Mouse (Mus musculus) olfactory bulb, adult 2 months (tissue): ENCODE results near the gene Lbhd2. TPM values are rescaled to one million over a fixed set of nuclear protein-coding genes. Genes with fewer than 3 reads are reported as not detected.

Experiments used
- H3K27ac ChIP-seq: fragments of 200-500 bp; 2 replicates; pipeline ENCODE4 v1.5.1; 2012; ENCODE audit warnings: low read depth, low read length; ENCODE audit not compliant: insufficient read depth
- H3K4me1 ChIP-seq: fragments of 200-500 bp; 2 replicates; pipeline ENCODE4 v1.6.1; 2012; ENCODE audit warnings: low read length; ENCODE audit not compliant: control insufficient read depth, insufficient read depth
- H3K4me3 ChIP-seq: fragments of 200-500 bp; 2 replicates; pipeline ENCODE4 v1.5.1; 2012; ENCODE audit warnings: mild to moderate bottlenecking, low read depth, low read length, moderate library complexity; ENCODE audit not compliant: insufficient read depth
- CTCF ChIP-seq: fragments of 200-500 bp; IDR thresholded peaks from 2 replicates; pipeline ENCODE4 v1.5.1; 2012; ENCODE audit warnings: low read depth, mild to moderate bottlenecking, low read length, moderate library complexity; ENCODE audit not compliant: insufficient read depth
- POLR2A ChIP-seq: fragments of 200-500 bp; IDR thresholded peaks from 2 replicates; pipeline ENCODE4 v1.6.1; 2012; ENCODE audit warnings: mild to moderate bottlenecking, low read depth, low read length, moderate library complexity; ENCODE audit not compliant: insufficient read depth
- WGBS: fragments of 180-500 bp; shearing (Covaris S2); methylation state at CpG from one replicate; pipeline ENCODE4 v1.1.7; 2018; 5-methylcytosine and 5-hydroxymethylcytosine counted together
- polyA plus RNA-seq: library from polyadenylated mRNA; stranded (reverse); fragments of >200 nt; gene quantifications from 2 replicates; pipeline ENCODE4 v1.2.4, GENCODE M21; 2012; ENCODE audit warnings: low replicate concordance; ENCODE audit not compliant: missing spikeins, insufficient read depth, insufficient read length

Lbhd2 gene
- polyA plus RNA-seq, 1 experiment, result not detected

DNA sequence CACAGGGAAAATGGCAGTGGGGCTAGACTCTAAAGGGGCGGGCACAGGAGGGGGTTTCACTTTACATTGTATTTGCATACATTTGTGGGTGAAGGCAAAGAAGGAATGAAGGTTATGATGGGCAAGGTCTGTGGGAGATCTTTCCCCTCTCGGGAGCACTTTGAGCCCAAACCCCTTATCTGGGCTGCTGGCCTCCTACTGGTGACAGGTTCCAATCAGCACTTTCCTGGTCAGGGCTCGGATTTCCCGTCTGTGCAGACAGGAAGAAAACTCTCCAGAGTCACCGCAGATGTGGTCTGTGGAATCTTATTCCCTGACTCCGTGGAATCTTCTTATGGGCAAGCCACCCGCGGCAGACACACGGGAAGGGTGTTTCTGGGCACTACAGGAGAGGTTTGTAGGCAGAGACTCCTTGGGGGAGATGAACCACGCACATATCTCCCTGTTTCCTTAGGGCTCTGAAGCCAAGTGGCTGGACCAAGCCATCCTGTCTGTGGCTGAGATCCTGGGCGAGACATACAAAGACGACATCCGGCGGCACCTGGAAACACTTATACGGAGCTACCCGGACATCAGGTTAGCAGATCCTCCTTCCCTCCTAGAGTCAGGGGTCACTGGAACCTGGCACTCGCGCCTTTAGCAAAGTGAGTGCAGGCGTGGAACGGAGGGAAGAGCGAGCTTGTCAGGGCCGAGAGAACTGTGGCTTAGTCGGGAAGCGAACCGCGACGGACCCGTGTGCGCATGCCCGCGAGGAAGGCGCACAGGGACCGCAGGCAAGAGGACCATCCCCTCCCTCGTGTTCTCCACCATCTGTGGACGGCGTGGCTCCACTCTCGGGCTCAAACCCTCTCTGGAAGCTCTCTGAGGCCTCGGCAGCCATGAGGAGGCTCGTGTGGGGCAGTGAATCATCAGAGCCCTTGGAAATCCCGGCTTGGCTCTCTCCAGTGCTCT, 22.6 kb downstream of the Lbhd2 start:
- Histone ChIP-seq H3K4me3 (peak overlapping the region; percentile 44), H3K27ac (no peak overlapping the region), H3K4me1 (peaks cover 40% of the 10 kb centered on the region)
- WGBS, result 5% methylated on average over 40 of the region's 40 CpGs
- no peak for TF ChIP-seq CTCF

DNA sequence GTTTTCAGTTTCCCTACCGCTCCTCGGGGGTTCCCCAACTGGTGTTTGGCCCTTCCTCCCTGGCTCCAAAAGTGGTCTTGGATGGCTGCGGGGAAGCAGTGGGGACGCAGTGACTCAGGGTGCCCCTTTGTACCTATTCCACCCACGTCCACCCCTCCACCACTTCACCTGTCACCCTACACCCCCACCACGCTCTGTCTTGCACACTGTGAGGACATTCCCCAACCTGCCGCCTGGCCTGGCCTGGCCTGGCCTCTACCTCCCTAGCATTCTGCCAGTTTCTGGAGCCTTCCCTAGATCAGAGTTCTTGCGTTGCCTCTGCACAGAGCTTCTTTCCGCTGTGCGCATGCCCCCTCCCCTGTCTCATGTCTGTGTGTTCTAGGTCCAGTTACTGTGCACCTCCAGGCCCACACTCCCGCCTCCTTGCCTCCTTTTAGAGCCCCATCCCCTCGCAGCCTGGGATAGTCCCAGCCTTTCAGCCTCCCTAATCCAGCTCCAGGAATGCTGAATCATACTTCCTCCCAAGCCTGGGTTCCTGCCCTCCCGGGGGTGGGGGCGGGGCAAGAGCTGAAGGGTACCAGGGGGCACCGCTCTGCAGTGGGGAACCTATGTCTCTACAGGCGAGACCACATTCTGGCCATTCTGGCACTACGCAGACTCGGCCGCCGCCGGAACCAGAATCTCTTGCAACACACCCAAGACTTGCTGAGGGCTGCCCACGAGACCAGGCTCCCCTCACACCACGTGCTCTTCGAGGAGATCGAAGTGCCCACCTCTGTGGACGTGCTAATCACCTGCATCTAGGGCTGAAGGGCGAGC, 23.6 kb downstream of the Lbhd2 start:
- H3K27ac ChIP-seq, result no peak overlapping the region; the same call in 1 of the 2 replicates
- no peak for TF ChIP-seq CTCF
- no peak for TF ChIP-seq POLR2A
- H3K4me1 ChIP-seq, result peaks cover 40% of the 10 kb centered on the region
- H3K4me3 ChIP-seq, result no peak overlapping the region
- WGBS, result 37% methylated on average over 27 of the region's 27 CpGs

DNA sequence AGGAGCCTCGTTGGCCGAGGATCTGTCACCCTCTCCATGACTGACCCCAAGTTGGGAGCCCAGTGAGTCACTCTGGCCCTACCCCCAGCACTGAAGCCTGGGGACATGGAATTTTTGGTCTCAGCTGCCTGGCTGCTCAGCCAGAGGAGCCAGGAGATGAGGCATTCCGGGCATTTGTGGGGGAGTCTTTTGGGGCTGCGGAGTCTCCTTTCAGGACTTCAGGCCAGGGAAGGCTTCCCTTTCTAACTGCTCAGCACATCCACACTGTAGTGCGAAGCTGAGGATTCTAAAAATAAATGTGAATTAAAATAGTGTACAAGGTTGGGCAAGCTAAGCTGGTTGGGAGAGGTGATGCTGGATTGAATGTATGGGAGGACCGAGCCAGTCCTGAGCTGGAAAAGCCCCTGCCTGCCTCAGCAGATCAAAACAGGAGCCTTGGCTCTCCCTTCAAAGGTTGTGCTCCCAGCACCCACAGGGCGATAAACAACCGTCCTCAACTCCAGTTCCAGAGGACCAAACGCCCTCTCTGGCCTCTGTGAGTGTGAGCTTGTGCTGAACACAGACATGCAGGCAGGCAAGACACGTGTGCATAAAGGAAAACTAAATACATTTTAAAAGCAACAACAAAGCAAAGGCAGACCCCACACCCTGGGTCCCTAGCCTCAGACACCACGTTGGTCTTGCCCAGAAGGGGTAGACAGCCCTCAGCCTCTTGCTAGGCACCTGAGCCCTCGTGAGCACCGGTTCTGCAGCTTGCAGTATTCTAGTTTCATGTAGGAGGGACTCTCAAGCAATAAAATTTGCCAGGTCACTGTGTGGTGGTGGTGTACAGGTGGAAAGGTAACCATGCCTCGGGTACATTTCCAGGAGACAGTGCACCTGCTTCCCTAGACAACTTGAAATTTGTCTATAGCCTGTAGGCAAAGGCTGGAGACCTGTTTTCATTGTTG, 24.5 kb downstream of the Lbhd2 start:
- H3K27ac ChIP-seq, result no peak overlapping the region; the same call in 1 of the 2 replicates
- no peak overlapping the region for H3K4me3 ChIP-seq
- TF ChIP-seq CTCF, result no peak
- TF ChIP-seq POLR2A, result no peak
- H3K4me1 ChIP-seq, result peaks cover 33% of the 10 kb centered on the region
- 59% methylated on average over 14 of the region's 14 CpGs for WGBS

DNA sequence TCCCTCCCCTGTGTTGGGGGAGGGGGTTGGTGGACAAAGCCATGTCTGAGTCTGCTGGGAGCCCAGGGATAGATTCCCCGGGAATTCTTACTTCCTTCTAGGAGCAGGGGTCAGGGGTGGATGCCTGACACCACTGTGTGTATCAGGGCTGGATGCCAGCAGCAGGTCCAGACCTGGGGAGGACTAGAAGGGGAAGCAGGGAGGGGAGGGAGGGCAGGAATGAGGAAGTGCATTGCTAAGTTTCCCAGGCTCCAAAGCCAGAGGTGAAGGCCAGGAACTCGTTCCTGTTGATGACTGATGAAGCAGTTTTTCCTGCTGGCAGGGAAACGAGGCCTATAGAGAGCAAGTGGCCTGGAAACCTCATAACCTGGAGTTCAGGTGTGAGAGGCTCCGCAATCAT, 25.5 kb downstream of the Lbhd2 start:
- Histone ChIP-seq H3K4me3 (no peak overlapping the region), H3K27ac (no peak overlapping the region), H3K4me1 (peaks cover 39% of the 10 kb centered on the region)
- no peak for TF ChIP-seq CTCF
- no peak for TF ChIP-seq POLR2A
- 72% methylated on average over 4 of the region's 4 CpGs for WGBS

DNA sequence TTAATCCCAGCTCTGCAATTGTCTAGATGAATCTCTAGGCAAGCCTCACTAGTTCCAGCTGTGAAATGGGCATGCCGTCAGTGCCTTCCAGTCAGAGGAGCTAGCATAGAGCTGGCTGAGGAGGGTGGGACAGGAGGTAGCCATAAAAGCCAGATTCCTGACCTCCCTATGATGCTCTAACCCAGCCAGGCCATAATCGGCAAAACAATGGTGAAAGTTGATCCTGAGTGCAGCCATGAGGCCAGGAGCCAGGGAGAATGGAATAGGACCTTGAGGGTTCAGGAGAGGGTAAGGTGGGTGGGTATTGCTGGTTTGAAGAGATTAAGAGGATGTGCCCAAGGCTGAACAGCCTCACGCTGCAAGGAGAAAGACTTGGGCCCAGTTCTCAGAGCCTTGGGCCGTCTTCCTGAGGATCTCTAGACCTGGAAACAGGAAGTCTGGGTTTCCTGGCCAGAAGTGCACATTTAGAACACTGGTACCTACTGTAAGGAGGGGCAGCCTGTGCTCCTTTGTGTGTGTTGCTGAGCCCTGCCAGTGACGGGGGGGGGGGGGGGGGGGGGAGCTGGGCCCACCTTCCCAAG, 26.2 kb downstream of the Lbhd2 start:
- Histone ChIP-seq H3K4me3 (no peak overlapping the region), H3K27ac (no peak overlapping the region), H3K4me1 (peaks cover 39% of the 10 kb centered on the region)
- WGBS, result 75% methylated on average over 5 of the region's 5 CpGs
- no peak for TF ChIP-seq POLR2A

DNA sequence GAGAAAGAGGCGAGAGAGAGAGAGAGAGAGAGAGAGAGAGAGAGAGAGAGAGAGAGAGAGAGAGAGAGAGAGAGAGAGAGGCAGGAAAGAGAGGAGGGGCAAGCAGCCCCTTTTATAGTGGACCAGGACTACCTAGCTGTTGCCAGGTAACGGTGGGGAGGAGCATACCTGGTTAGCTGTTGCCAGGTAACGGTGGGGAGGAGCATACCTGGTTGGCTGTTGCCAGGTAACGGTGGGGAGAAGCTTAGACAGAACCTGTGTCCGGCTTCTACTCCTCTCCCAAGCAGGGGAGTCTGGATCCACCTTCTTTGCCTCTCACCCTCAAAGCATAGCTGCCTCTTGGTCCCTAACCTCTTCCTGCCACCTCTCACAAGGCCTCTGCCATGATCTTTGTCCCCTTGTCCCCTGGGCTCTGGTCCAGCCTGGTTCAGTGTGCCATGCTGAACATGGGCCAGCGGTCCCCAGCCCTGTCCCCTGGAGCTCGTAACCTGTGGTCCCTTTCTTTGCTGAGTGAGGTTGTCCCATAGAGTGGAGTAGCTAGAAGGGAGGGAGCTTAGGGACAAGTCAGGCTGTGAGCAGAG, 27.6 kb downstream of the Lbhd2 start:
- H3K4me3 ChIP-seq, result no peak overlapping the region
- TF ChIP-seq POLR2A, result no peak
- TF ChIP-seq CTCF, result no peak
- H3K4me1 ChIP-seq, result peaks cover 31% of the 10 kb centered on the region
- no peak overlapping the region for H3K27ac ChIP-seq
- 60% methylated on average over 7 of the region's 7 CpGs for WGBS

DNA sequence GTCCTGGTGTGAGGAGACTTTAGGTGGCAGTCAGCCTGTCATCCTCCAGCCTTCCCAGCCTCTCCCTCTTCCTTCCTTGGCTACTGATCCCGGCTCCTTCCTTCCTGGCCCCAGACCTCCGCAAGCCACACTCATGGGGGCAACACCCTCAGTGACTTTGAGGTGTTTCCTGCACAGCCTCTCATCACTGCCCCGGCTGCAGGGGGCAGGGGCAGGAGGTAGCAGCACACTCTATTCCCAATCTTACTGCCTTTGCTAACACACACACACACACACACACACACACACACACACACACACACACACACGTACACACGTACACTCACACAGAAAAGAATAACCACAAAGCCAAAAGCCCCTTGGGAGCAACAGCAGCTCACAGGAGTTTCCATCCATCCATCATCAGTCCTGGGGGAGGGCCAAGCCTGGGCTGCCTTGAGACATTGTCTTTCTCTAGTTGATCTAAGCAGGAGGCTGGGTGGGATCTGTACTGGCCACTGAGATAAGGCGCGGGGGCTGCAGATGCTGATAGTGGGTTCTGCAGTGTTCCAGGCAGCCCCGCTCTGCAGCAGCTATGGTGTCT, 28.2 kb downstream of the Lbhd2 start:
- Histone ChIP-seq H3K27ac (no peak overlapping the region), H3K4me1 (peaks cover 25% of the 10 kb centered on the region), H3K4me3 (no peak overlapping the region)
- no peak for TF ChIP-seq POLR2A
- TF ChIP-seq CTCF, result no peak
- WGBS, result 67% methylated on average over 8 of the region's 8 CpGs

DNA sequence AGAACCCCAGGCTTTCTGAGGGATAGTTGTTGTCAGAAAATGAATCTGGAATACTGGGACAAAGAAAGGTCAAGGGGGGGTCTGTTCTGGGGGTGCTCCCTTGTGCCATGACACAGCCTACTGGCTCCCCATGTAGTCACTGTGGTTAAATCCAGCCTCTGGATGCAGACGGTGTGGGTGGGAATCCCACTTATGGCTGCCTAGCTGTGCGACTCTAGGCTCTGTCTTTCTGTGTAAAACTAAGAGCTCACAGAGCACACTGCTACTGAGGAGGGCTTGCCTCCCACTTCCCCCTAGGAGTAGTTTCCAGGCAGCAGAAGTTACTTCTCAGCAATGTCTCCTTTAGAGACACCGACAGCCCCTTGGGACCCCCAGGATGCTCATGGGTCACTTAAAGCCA, 29.6 kb downstream of the Lbhd2 start:
- peaks cover 12% of the 10 kb centered on the region for H3K4me1 ChIP-seq
- TF ChIP-seq POLR2A (no peak), CTCF (no peak)
- no peak overlapping the region for H3K4me3 ChIP-seq
- no peak overlapping the region for H3K27ac ChIP-seq
- 52% methylated on average over 3 of the region's 3 CpGs for WGBS
